Comparison of ENCODE assay signal across 27 mouse cellular contexts in the genomic region with DNA sequence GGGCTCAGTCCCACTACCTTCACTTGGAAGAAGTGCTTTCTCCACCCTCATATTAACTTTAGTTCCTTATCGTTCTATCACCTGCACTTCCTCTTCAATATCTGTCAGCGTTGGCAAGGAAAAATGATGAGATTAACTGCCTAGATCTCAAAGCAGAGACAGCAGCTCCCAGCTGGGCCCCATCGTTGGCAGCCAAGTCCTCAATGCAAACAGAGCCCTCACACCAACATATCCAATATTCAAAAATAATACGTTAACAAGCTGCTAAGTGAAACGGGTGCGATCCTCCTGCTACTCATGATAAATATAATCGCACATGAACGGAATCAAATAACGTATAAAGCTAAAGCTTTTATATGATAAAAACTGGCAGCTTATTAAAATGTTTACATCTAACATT.
"Had no signal": no experiment of that assay in that cellular context is flagged by ENCODE, and none has a peak within 500 bp of the region (broad histone marks: within the 10 kb centered on the region; RNA-seq: fewer than 3 reads in every experiment).

No protein-coding gene starts in this region.

- H3K27me3 ChIP-seq: heart, embryonic 13.5 days; heart, embryonic 15.5 days; hindbrain, embryonic 13.5 days; hindbrain, embryonic 15.5 days; limb, embryonic 12.5 days; liver, embryonic 13.5 days; liver, embryonic 15.5 days had no signal

- H3K4me3 ChIP-seq: gastrocnemius, adult 2 months; heart, adult 2 months; heart, embryonic 13.5 days; heart, embryonic 15.5 days; hindbrain, embryonic 13.5 days; hindbrain, embryonic 15.5 days; layer of hippocampus, adult 2 months; left cerebral cortex, adult 2 months; limb, embryonic 10.5 days; limb, embryonic 12.5 days; liver, embryonic 13.5 days; liver, embryonic 15.5 days had no signal

- H3K9ac ChIP-seq: heart, embryonic 13.5 days; heart, embryonic 15.5 days; hindbrain, embryonic 13.5 days; hindbrain, embryonic 15.5 days; limb, embryonic 12.5 days; liver, embryonic 13.5 days; liver, embryonic 15.5 days had no signal

- H3K9me3 ChIP-seq: heart, embryonic 13.5 days; heart, embryonic 15.5 days; hindbrain, embryonic 13.5 days; hindbrain, embryonic 15.5 days; limb, embryonic 10.5 days; limb, embryonic 12.5 days; liver, embryonic 13.5 days; liver, embryonic 15.5 days had no signal

- H3K36me3 ChIP-seq: heart, embryonic 13.5 days; heart, embryonic 15.5 days; hindbrain, embryonic 13.5 days; hindbrain, embryonic 15.5 days; limb, embryonic 10.5 days; limb, embryonic 12.5 days; liver, embryonic 13.5 days; liver, embryonic 15.5 days had no signal

- DNase-seq: gastrocnemius, adult 2 months; gastrocnemius, postnatal 10 days; gastrocnemius, postnatal 25 days; heart, adult 11 months; heart, adult 2 months; heart, postnatal 14 days; heart, postnatal 36 days; kidney, adult 11 months; kidney, adult 2 months; kidney, postnatal 10 days; kidney, postnatal 25 days; kidney, postnatal 4 days; liver; liver, embryonic 13.5 days had no signal

- H3K27ac ChIP-seq: gastrocnemius, adult 2 months; heart, adult 2 months; heart, embryonic 13.5 days; heart, embryonic 15.5 days; hindbrain, embryonic 13.5 days; hindbrain, embryonic 15.5 days; hindbrain, postnatal 0 days; layer of hippocampus, adult 2 months; left cerebral cortex, adult 2 months; limb, embryonic 10.5 days; limb, embryonic 12.5 days; liver, embryonic 13.5 days; liver, embryonic 15.5 days had no signal

- ATAC-seq: hindbrain, postnatal 0 days; intestine, embryonic 16.5 days had no signal

- H3K4me1 ChIP-seq: heart, embryonic 13.5 days; heart, embryonic 15.5 days; hindbrain, embryonic 13.5 days; hindbrain, embryonic 15.5 days; limb, embryonic 10.5 days; limb, embryonic 12.5 days; liver, embryonic 13.5 days; liver, embryonic 15.5 days had no signal

- H3K4me2 ChIP-seq: heart, embryonic 11.5 days; heart, embryonic 13.5 days; heart, embryonic 15.5 days; hindbrain, embryonic 13.5 days; hindbrain, embryonic 15.5 days; limb, embryonic 12.5 days; liver, embryonic 11.5 days; liver, embryonic 13.5 days; liver, embryonic 15.5 days had no signal
